Mouse (Mus musculus) thymus, postnatal 4 days (tissue): Measurements from ENCODE around the gene Slc22a8.
A peak's percentile ranks its signal among the peaks of the same experiment; 100 is the strongest.

Experiments used
- DNase-seq: peaks from one replicate; pipeline ENCODE4 v3.0.0; 2021

Gene Slc22a8

DNA sequence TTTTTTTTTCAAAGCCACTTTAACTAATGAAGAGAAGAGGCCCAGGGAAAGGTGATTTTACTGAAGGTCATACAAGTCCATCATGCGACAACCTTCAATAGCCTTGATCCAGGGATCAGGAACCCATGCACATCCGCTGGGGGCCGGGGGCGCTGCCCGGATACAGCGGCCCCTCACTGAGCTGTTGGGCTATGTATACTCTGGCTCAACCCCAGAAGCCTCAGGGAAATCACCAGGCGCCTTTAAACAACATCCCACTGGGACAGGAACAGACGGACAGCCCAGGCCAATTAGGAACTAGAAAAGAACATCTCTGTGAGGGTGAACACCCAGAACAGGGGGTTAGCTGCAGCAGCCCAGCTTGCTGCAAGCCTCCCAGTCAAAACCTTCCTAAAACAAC, at the start of gene Slc22a8:
Gene Slc22a8, plus strand, starts transcription at position 301 of the 400 bp plus-strand sequence.
- DNase-seq, result peak; percentile 30

DNA sequence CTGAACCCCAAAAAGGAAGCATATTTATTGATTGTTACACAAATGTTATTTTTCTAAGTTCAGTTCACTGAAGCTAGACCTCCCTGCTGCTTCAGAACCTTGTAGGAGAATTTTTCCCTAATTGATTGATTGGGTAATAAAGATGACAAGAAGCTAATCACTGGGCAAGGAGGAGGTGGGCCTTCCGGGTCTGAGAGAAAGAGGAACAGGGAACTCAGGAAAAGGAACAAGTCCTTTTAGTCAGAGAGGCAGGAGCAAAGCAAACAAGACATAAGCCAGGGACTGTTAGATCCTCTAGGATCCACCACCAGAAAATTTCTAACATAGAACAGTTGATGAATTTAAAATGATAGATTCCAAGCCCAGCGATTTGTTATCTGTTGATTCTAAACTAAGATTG, 32.2 kb upstream of the Slc22a8 start:
- no peak for DNase-seq

- DNase-seq, result no peak
These were observed 27.0 kb upstream of the Slc22a8 start for GRCm38 (mm10) chr19:8564021-8564420.

DNA sequence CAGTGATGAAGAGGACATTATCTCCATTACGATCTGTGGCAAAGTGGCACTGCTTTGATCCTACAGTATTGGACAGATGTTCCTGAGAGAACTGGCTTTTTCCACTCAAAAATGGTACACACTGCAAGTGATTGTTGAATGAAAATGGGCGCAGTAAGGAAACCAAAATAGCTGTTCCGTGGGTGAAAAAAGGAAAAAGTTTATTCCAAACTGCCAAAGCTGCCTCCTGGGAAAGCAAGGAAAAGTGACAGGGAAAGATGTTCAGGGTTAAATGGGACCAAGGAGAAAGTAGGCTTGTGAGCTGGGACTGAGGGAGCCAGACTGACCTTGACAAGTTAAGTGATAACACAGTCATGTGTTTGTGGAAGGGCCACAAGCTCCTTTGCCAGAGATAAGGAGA, 26.6 kb upstream of the Slc22a8 start:
- DNase-seq, result no peak

DNA sequence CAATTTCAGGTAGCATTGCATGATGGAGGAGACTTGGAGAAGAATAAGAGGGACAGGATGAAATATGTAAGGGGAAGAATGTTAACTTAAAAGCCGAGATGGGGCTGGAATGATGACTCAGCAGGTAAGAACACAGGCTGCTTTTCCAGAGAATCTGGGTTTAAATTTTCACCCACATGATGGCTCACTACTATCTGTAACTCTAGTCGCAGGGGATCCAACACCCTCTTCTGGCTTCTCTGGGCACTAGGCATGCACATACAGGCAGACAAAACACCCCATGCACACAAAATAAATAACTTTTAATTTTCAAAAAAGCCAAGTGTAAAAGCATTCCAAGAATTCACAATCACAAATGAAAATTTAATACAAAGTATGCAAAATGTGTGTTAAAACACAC, 25.8 kb upstream of the Slc22a8 start:
- no peak for DNase-seq

GRCm38 (mm10) chr19:8565985-8566384, 25.1 kb upstream of the Slc22a8 start:
- DNase-seq, result no peak

DNA sequence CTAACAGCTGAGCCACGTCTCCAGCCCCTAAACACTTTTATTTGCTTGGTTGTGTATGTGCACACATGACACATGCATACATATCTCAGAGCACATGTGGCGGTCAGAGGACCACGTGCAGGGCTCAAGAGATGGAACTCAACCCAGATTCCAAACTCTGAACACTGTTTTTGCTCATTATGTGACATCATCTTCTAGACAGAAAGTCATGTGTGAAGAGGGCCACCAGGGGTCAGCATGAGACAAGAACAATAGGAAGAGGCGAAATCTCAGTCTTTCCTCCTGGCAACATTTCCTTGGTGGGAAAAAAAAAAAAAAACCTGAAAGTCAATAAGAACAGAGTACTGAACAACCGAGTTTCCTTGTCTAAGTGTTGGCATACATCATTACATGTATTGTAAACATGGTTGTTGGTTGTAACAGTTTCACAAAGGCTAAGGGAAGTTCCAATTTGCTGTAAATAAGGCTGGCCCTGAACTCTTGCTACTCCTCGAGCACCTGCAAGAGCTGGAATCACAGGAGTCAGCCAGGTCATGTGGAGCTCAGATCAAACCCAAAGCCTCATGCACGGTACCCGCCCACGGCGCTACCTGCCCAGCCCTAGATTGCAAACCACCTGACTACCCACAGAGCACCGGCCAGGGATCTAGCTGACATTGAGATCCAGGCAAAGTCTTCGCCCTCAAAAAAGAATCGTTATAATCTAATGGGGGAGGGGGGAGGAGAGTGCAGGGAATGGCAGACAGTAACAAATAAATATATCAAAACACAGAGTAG, 23.8 kb upstream of the Slc22a8 start:
- DNase-seq, result peak; percentile 67

- DNase-seq, result peak; percentile 70
These were observed 21.6 kb upstream of the Slc22a8 start for GRCm38 (mm10) chr19:8569453-8569863.

GRCm38 (mm10) chr19:8570341-8571040, 20.6 kb upstream of the Slc22a8 start:
- no peak for DNase-seq

GRCm38 (mm10) chr19:8571746-8572145, 19.3 kb upstream of the Slc22a8 start:
- DNase-seq, result peak; percentile 57

DNA sequence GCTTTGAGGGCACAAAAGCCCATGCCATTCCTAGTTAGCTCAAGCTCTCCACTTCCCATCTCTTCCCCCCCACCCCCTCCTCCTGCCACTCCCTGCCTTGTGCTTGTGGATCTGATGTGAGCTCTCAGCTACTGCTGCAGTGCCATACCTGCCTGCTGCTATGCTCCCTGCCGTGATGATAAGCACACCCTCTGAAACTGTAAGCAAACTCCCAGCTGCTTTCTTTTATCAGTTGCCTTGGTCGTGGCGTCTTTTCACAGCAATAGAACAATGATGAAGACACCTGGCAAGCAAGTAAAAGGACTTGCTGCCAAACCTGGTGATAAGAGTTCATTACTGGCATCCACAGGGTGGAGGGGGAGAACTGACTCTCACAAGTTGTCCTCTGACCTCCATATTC, 18.6 kb upstream of the Slc22a8 start:
- DNase-seq, result no peak

DNA sequence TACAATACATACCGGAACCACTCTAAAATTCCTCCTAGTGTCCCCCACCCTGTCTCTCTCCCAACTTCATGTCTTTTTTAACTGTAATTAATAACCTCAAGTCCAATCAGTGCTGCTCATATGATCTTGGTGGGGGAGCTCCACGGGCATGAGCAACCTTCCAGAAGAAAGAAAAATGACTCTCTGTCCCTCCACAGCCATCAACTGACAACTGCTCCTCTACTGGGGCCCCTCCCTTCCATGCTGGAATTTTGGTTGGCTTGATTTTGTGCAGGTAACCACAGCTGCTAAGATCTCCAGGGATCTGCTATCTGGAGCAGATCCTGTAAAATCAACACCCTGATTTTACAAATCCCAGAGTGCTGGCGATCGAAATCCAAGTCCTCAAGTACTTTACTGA, 13.6 kb upstream of the Slc22a8 start:
- no peak for DNase-seq

- peak; percentile 73 for DNase-seq
These were observed 12.6 kb upstream of the Slc22a8 start for GRCm38 (mm10) chr19:8578293-8578969.

GRCm38 (mm10) chr19:8578970-8579342, 12.1 kb upstream of the Slc22a8 start:
- DNase-seq, result no peak

DNA sequence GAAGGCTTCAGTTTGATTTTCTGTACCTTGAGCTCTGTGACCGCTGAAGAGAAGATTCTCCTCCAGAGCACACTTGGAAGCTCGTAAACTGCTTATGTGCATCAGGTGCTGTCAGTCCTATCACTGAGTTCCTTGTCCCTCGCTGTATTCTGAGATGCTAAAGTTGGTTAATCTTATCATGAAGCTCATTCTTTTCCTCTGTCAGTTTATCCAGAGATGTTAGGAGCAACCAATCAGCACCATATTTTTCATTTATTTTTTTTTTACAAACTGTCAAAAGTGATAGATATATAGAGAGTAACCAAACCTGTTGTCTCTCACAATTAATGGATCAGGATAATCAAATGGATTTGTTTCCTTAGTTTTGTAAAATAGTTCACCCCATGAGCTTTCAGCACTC, 5.8 kb upstream of the Slc22a8 start:
- no peak for DNase-seq

DNA sequence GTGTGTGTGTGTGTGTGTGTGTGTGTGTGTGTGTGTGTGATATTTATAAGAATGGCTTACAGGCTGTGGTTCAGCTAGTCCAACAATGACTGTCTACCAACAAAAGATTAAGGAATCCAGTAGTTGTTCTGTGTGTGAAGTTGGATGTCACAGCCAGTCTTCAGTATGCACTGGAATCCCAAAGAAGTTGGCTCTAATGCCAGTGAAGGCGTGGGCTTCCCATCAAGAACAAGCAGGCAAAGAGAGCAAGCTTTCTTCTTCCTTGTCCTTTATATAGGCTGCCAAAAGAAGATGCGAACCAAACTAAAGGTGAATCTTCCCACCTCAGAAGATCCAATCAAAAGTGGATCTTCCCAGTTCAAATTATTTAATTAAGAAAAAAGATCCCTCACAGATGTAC, 5.2 kb upstream of the Slc22a8 start:
- DNase-seq, result no peak

GRCm38 (mm10) chr19:8586350-8586749, 4.7 kb upstream of the Slc22a8 start:
- no peak for DNase-seq

GRCm38 (mm10) chr19:8587315-8587714, 3.7 kb upstream of the Slc22a8 start:
- no peak for DNase-seq

GRCm38 (mm10) chr19:8592155-8592554, 1.1 kb downstream of the Slc22a8 start:
- peak; percentile 50 for DNase-seq

DNA sequence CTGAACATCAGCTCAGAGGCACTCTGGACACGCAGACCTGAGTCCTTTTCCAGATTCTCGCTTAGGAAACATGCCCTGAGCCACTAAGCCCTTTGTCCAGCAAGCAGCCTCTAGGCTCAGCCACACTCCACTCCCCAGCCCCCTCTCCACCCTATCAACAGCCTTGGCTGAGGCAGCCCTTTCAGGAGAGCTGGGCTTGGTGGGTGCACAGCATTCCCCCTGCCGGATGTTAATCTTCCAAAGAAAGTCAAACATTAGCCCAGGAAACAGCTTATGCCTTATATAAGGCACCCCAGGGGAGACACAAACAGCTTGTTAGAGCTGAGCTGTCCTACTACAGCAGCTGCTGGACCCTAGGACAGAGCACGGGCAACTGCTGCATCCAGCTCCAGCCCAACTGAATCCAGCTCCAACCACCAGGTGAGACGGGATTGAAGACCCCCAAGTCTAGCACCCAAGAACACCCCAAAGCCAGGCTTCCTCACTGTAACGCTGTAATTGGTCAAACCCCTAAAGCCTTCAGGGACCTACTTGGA, 1.9 kb downstream of the Slc22a8 start:
- peak; percentile 40 for DNase-seq

GRCm38 (mm10) chr19:8593833-8594232, 2.8 kb downstream of the Slc22a8 start:
- DNase-seq, result peak; percentile 27

DNA sequence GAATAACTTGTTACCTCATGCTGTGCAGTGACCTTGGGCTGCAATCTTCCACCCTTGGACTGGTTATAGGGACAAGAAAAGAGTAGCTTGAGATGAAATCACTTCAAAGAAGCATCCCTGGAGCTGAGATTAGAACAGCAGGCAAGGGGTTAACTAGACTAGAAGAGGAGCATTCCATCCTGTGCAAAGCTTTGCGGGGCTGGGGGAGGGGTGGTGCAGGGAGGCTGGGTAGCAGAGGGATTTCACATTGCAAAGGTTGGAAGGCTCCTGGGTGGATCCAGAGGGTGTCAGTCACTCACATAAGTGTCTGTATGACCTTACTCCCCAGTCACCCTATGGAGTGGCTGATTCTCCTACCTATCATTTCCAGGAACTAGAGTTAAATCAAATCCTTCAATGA, 3.5 kb downstream of the Slc22a8 start:
- DNase-seq, result peak; percentile 28

DNA sequence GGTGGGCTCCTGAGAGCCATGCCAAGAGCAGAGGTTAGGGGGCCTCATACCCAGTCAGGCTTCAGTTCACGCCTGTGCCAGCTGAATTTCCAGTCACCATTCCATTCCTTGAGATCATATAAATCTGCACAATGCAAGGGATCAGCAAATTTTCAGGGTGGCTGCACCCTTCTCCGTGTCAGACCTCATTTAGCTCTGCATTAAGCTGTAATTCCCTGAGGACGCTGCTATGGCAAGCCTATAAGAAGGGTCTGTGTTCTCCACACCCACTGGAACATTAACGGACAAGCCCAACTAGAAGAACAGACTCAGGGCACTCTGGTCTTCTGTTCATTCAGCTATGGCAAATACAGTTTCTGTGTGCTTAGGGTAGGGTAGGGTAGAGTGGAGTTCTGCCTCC, 6.2 kb downstream of the Slc22a8 start:
- DNase-seq, result no peak

DNA sequence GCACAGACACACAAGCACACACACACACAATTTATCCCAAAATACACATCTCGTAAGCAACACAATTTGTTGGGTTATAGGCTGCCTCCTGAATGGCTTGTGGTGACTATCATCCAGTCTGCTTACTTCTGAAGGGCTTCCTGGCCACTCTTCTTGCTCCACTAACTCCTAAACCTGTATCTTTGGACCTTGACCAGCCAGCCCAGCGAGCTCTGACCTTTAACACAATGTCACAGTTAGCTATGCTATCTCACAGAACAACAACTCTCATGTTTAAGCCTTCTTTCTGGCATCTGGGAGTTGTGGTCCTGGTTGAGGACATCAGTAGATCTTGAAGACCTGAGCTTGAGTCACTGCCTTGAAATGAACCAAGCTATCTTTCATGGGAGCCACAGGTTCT, 8.2 kb downstream of the Slc22a8 start:
- DNase-seq, result no peak
